Mouse (Mus musculus): ENCODE data around the gene Galnt18. TPM values are rescaled to one million over a fixed set of nuclear protein-coding genes. Genes with fewer than 3 reads are reported as not detected.

The Galnt18 gene
- polyA plus RNA-seq, 2 experiments: 1.0 to 1.1 TPM

GRCm38 (mm10) chr7:111491566-111491965 is 288.2 kb downstream of the Galnt18 start:
- 0 out of 4 replicates have a peak, but pooled peaks cover 0 to 2% of the 10 kb centered on the region in 2 experiments for H3K4me1 ChIP-seq (replicated peaks; ENCODE audit: control insufficient read depth in 2 of 2, insufficient read depth in 2 of 2, low read length in 1 of 2)
- H3K36me3 ChIP-seq (replicated peaks; ENCODE audit: control insufficient read depth, insufficient read depth, low read depth): no peaks in the 10 kb centered on the region
- WGBS (ENCODE audit: insufficient replicate concordance): 69% methylated on average over 2 of the region's 2 CpGs
- no peaks in the 10 kb centered on the region for H3K27me3 ChIP-seq (ENCODE audit: control insufficient read depth, insufficient read depth, low read length)
- no peak for DNase-seq (ENCODE audit: low read depth in 3 of 3, low spot score in 3 of 3)
- no peak overlapping the region for H3K9ac ChIP-seq (replicated peaks)
- H3K27ac ChIP-seq: no peak overlapping the region
- H3K4me3 ChIP-seq (ENCODE audit: insufficient read depth in 1 of 2, low read depth in 2 of 2, low read length in 2 of 2): no peak overlapping the region
- TF ChIP-seq EP300 (IDR thresholded peaks at IDR 0.05; ENCODE audit: low read depth) (no peak), CTCF (IDR thresholded peaks at IDR 0.05; ENCODE audit: low read depth) (no peak)
- ATAC-seq (ENCODE audit: insufficient read depth): no peak
- no peak overlapping the region for H3K4me2 ChIP-seq (ENCODE audit: low read depth)
- H3K9me3 ChIP-seq (ENCODE audit: control insufficient read depth, low read length): no peaks in the 10 kb centered on the region

GRCm38 (mm10) chr7:111486811-111487333 is 292.9 kb downstream of the Galnt18 start:
- no peak for TF ChIP-seq CTCF (IDR thresholded peaks at IDR 0.05; ENCODE audit: low read depth)
- TF ChIP-seq EP300 (IDR thresholded peaks at IDR 0.05; ENCODE audit: low read depth): no peak
- ATAC-seq (ENCODE audit: insufficient read depth) (no peak), DNase-seq (ENCODE audit: low read depth in 3 of 3, low spot score in 3 of 3) (no peak)
- Histone ChIP-seq H3K4me3 (ENCODE audit: insufficient read depth in 1 of 2, low read depth in 2 of 2, low read length in 2 of 2) (no peak overlapping the region), H3K9ac (replicated peaks) (no peak overlapping the region), H3K4me2 (ENCODE audit: low read depth) (no peak overlapping the region), H3K4me1 (replicated peaks; ENCODE audit: control insufficient read depth in 2 of 2, insufficient read depth in 2 of 2, low read length in 1 of 2) (0 out of 4 replicates have a peak, but pooled peaks cover 0 to 2% of the 10 kb centered on the region in 2 experiments), H3K36me3 (replicated peaks; ENCODE audit: control insufficient read depth, insufficient read depth, low read depth) (no peaks in the 10 kb centered on the region), H3K27me3 (ENCODE audit: control insufficient read depth, insufficient read depth, low read length) (no peaks in the 10 kb centered on the region), H3K27ac (no peak overlapping the region), H3K9me3 (ENCODE audit: control insufficient read depth, low read length) (no peaks in the 10 kb centered on the region)
- WGBS (ENCODE audit: insufficient replicate concordance): 54% methylated on average over 3 of the region's 3 CpGs

GRCm38 (mm10) chr7:111483896-111484295 is 295.9 kb downstream of the Galnt18 start:
- Histone ChIP-seq H3K4me1 (replicated peaks; ENCODE audit: control insufficient read depth in 2 of 2, insufficient read depth in 2 of 2, low read length in 1 of 2) (no peaks in the 10 kb centered on the region), H3K36me3 (replicated peaks; ENCODE audit: control insufficient read depth, insufficient read depth, low read depth) (no peaks in the 10 kb centered on the region), H3K9me3 (ENCODE audit: control insufficient read depth, low read length) (no peaks in the 10 kb centered on the region), H3K27ac (no peak overlapping the region), H3K4me3 (ENCODE audit: insufficient read depth in 1 of 2, low read depth in 2 of 2, low read length in 2 of 2) (no peak overlapping the region), H3K27me3 (ENCODE audit: control insufficient read depth, insufficient read depth, low read length) (no peaks in the 10 kb centered on the region), H3K4me2 (ENCODE audit: low read depth) (no peak overlapping the region), H3K9ac (replicated peaks) (no peak overlapping the region)
- WGBS (ENCODE audit: insufficient replicate concordance): 63% methylated on average over 4 of the region's 4 CpGs
- ATAC-seq (ENCODE audit: insufficient read depth) (no peak), DNase-seq (ENCODE audit: low read depth in 3 of 3, low spot score in 3 of 3) (no peak)
- TF ChIP-seq EP300 (IDR thresholded peaks at IDR 0.05; ENCODE audit: low read depth): no peak
- no peak for TF ChIP-seq CTCF (IDR thresholded peaks at IDR 0.05; ENCODE audit: low read depth)

GRCm38 (mm10) chr7:111483321-111483720 is 296.5 kb downstream of the Galnt18 start:
- no peak for DNase-seq (ENCODE audit: low read depth in 3 of 3, low spot score in 3 of 3)
- Histone ChIP-seq H3K27me3 (ENCODE audit: control insufficient read depth, insufficient read depth, low read length) (no peaks in the 10 kb centered on the region), H3K4me2 (ENCODE audit: low read depth) (no peak overlapping the region), H3K36me3 (replicated peaks; ENCODE audit: control insufficient read depth, insufficient read depth, low read depth) (no peaks in the 10 kb centered on the region), H3K4me3 (ENCODE audit: insufficient read depth in 1 of 2, low read depth in 2 of 2, low read length in 2 of 2) (no peak overlapping the region), H3K9ac (replicated peaks) (no peak overlapping the region), H3K4me1 (replicated peaks; ENCODE audit: control insufficient read depth in 2 of 2, insufficient read depth in 2 of 2, low read length in 1 of 2) (no peaks in the 10 kb centered on the region), H3K27ac (no peak overlapping the region), H3K9me3 (ENCODE audit: control insufficient read depth, low read length) (no peaks in the 10 kb centered on the region)
- no peak for TF ChIP-seq EP300 (IDR thresholded peaks at IDR 0.05; ENCODE audit: low read depth)
- TF ChIP-seq CTCF (IDR thresholded peaks at IDR 0.05; ENCODE audit: low read depth): no peak
- no peak for ATAC-seq (ENCODE audit: insufficient read depth)
- WGBS (ENCODE audit: insufficient replicate concordance): 61% methylated on average over 3 of the region's 3 CpGs

GRCm38 (mm10) chr7:111467715-111468114 is 312.1 kb downstream of the Galnt18 start:
- Histone ChIP-seq H3K27me3 (ENCODE audit: control insufficient read depth, insufficient read depth, low read length) (no peaks in the 10 kb centered on the region), H3K27ac (no peak overlapping the region), H3K4me3 (ENCODE audit: insufficient read depth in 1 of 2, low read depth in 2 of 2, low read length in 2 of 2) (no peak overlapping the region), H3K9ac (replicated peaks) (no peak overlapping the region), H3K9me3 (ENCODE audit: control insufficient read depth, low read length) (no peaks in the 10 kb centered on the region), H3K36me3 (replicated peaks; ENCODE audit: control insufficient read depth, insufficient read depth, low read depth) (no peaks in the 10 kb centered on the region), H3K4me2 (ENCODE audit: low read depth) (no peak overlapping the region), H3K4me1 (replicated peaks; ENCODE audit: control insufficient read depth in 2 of 2, insufficient read depth in 2 of 2, low read length in 1 of 2) (no peaks in the 10 kb centered on the region)
- 49% methylated on average over 5 of the region's 5 CpGs for WGBS (ENCODE audit: insufficient replicate concordance)
- no peak for DNase-seq (ENCODE audit: low read depth in 3 of 3, low spot score in 3 of 3)
- no peak for ATAC-seq (ENCODE audit: insufficient read depth)
- TF ChIP-seq CTCF (IDR thresholded peaks at IDR 0.05; ENCODE audit: low read depth) (no peak), EP300 (IDR thresholded peaks at IDR 0.05; ENCODE audit: low read depth) (no peak)

Measured in liver, embryonic 14.5 days (tissue).